Mouse (Mus musculus) urinary bladder, adult 18-20 months (tissue): ENCODE results near the gene Tnfsf4.
A peak's percentile ranks its signal among the peaks of the same experiment; 100 is the strongest.

ENCODE experiments used
- DNase-seq, 2 experiments: peaks; one replicate each; pipeline ENCODE4 v3.0.0; 2022; ENCODE audit warnings: low spot score in 2 of 2, mixed read lengths in 2 of 2

Tnfsf4 gene

DNA sequence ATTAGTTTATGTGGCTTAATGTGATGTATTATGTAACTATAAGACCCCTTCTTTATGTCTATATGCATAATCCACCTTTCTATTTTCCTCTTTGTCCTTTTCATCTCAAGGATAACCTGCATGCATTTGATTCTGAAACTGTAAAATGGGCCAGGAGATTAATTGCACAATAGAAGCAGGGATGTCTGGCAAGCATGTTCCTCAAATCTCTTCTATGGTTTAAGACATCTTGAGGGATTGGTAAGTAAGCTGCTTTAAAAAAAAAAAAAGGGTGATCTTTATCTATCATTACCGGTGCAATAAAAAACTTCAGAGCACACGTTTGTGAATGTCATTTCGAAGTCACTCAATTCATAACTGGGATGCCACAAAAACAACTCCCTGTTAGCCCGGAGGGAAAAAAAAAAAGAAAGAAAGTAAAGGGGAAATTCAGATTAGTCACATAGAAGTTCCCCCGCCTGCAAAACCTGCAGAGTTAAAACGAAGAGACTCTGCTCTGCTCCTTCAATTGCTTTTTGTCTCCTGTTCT, at the start of gene Tnfsf4:
TSS of gene Tnfsf4 (plus strand) at position 479 of the 529 bp plus-strand sequence.
- DNase-seq: no peak

GRCm38 (mm10) chr1:161350981-161351380, 44.2 kb upstream of the Tnfsf4 start:
- DNase-seq: no peak

GRCm38 (mm10) chr1:161365006-161365405, 30.2 kb upstream of the Tnfsf4 start:
- DNase-seq: no peak

DNA sequence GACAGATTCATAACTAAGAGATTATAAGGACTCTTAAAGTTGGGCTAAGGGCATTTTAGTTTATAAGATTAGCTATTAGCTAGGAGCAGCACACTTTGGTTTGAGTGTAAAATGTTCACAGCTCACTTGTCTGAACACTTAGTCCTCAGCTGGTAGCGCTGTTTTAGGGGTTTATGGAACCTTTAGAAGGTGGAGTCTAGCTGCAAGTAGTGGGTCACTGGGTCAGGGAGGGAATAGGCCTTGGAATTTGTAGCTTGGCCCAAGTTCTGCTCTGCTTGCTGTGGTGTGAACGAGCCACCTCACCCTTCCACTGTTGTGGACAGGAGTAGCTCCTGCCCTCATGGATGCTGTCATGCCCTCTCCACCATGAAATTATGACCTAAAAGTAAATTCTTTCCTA, 23.3 kb upstream of the Tnfsf4 start:
- DNase-seq: no peak

DNA sequence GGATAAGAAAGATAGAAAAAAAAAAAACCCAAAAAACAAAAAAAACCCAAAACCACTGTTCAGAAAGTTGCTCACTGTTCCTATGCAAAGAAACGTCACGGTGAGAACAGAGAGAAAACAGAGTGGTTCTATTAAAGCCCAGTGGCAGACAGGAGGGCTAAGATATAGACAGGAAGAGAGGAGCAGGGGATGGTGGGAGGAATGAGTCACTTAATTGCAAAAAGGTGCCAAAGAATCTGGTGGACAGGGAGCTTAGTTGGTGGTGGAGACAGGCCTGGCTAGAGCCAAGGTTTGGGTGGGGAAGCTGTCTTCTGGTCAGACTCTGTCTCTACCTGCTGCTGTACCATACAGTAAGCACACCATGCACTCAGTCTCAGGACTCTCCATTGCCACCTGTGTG, 19.3 kb upstream of the Tnfsf4 start:
- no peak for DNase-seq

- DNase-seq: no peak
These were observed 16.6 kb upstream of the Tnfsf4 start for GRCm38 (mm10) chr1:161378571-161378970.

DNA sequence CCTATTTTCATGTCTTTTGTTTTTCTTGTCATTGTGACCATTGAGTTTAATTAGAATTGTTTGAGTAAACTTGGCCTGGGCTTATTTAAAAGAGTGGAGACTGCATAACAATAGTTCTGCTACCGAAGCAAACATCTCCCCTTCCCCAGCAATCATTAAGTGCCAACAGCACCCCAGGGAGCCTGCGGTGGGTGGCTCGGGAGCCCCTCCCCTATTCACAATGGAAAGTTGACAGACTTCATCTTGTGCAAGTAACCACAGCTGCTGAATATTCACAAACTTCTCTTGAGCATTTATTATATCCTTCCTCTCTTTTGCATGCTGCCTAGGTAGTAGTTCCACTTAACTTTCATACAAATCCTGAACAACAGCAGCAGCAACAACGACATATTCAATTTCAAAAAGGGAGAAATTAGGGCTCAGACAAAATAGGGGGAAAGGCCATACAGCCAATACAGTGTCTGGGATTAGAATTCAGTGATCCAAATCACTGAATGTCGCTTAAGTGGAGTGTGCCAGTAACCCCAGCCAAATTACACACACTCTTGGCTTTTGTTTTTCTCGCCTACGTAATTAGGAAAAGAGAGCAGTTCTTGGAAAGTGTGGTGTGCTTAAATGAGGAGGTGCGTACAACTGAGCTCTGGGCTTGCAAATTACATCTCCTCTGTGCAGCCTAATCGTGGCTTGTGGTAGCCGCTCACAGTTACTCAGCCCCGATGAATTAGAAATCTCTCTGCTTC, 15.4 kb upstream of the Tnfsf4 start:
- DNase-seq: no peak

- DNase-seq: no peak
These were observed 14.8 kb upstream of the Tnfsf4 start for GRCm38 (mm10) chr1:161380425-161380780.

- no peak for DNase-seq
These were observed 5.1 kb upstream of the Tnfsf4 start for GRCm38 (mm10) chr1:161390066-161390465.

GRCm38 (mm10) chr1:161392906-161393305, 2.3 kb upstream of the Tnfsf4 start:
- DNase-seq: no peak

DNA sequence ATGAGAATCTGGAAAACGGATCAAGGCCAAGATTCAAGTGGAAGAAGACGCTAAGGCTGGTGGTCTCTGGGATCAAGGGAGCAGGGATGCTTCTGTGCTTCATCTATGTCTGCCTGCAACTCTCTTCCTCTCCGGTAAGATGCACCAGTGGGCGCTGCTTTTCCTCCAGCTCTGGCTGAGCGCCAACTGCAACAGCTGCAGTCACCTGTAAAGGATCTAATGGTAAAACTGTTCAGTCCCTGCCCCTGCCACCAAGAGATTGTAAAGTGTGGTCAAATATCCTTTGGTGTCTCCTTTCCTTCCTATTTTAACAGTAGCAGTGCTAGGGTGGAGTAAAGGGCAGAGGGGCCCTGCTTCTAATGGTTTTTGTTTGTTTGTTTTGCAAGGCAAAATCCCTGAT, 401 bp downstream of the Tnfsf4 start:
- DNase-seq: no peak

GRCm38 (mm10) chr1:161396351-161396750, 1.1 kb downstream of the Tnfsf4 start:
- peak in 1 of 2 experiments; percentile 12 for DNase-seq

GRCm38 (mm10) chr1:161400126-161400525, 4.9 kb downstream of the Tnfsf4 start:
- DNase-seq: peak; percentile 49 to 59

GRCm38 (mm10) chr1:161403061-161403460, 7.9 kb downstream of the Tnfsf4 start:
- no peak for DNase-seq

DNA sequence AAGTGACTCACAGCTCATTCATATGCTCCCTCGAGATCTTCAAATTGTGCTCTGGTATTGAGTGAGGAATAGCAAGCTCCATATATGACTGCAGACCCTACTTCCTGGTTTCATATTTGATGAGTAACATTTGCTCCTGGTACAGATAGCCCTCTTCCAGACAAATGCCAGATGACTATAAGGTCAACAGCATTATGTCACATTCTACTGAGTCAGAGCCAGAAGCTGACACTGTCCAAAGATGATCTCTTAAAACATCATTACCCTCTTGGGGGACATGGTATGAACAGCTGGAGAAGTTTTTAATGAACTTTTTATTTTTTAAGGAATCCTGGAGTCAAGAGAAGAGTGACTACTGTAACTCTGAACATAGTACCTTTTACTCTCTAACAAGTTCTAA, 11.3 kb downstream of the Tnfsf4 start:
- no peak for DNase-seq

DNA sequence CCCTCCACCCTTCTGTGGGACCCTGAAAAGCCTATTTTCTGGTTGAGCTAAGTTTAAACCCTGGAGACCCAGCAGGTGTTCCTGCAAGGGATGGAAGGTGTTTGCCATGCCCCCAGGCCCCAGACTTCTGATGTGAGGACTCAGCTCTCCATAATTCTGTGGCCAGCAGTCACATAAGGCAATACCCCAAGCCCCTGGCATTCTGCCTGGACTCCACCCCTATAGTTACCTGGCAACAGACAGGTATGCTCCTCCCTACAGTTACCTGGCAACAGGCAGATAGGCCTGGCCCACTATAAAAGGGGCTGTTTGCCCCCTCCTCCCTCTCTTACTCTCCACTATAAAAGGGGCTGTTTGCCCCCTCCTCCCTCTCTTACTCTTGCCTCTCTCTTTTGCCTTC, 24.7 kb downstream of the Tnfsf4 start:
- no peak for DNase-seq

DNA sequence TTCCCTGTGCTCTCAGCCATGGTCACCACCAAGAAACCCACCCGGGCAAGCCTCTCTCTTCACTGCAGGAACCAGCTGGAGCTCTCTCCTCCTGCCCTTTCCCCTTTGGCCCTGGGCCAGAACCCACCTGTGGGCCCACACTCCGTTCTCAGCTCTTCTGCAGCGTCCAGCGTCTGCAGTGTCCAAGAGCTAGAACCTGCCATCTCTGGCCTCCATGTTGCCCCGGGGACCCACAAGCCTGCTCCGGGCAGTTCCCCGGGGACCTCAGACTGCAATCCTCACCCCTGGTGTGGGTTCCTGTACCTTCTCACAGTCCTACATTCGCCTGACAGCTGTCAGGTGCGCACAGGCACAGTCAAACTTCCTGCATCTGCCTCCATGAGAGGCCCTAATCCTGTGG, 25.4 kb downstream of the Tnfsf4 start:
- DNase-seq: no peak

- DNase-seq: no peak
These were observed 31.3 kb downstream of the Tnfsf4 start for GRCm38 (mm10) chr1:161426277-161427056.

- no peak for DNase-seq
These were observed 31.8 kb downstream of the Tnfsf4 start for GRCm38 (mm10) chr1:161427057-161427311.

DNA sequence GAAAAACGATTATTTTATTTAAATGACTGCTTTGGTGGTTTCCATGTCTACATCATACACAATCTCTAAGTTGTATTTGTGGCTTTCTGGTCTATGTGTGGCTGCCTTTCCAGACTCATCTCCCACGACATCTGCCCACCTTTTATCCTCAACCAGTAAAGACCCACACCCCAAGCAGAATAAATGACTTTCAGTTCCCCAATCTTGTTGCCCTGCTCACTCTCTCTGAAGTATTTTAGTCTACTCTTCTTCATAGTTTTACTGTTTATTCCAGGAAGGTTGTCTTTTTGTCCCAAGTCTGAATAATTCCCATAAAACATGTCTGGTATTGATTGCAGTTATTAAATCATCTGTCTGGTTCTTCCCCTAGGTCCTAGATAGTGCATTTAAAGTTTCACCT, 40.6 kb downstream of the Tnfsf4 start:
- no peak for DNase-seq

DNA sequence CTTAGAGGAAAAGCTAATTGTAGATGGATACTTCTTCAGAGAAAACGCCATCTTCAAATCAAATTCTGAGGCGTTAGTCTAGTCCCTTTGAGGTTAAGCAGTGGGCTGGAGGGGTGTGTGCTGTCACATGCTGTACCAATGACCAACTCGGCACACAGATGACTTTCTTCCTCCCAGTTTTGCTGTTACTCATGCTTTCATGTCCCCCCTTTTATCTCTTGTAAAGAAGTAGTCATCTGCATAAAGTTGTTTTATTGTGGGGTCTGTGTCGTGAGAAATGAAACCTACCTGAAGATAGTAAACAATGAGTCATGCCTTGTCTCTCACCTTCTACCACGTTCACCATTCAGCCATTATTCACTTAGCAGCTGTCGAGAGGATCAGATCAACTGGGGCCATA, 41.3 kb downstream of the Tnfsf4 start:
- DNase-seq: no peak

DNA sequence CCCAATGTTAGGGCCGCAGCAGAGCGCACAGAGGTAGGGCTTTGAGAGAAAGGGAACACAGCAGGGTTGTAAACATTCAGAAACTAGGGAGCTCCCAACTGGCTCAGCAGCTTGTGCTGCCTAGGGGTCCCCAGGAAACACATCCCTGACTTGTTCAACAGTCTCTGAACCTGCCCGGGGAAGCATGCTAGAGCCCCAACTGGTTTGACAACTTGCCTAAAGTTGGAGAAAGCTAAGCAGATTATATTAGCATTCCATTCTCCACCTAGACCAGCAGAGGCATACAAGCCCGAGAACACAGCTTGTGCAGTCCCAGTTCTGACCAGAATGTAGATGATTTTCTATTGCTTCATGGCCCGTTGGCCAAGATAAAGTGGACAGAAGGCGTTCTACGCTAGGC, 49.6 kb downstream of the Tnfsf4 start:
- peak; percentile 43 to 65 for DNase-seq

- DNase-seq: no peak
These were observed 56.6 kb downstream of the Tnfsf4 start for GRCm38 (mm10) chr1:161451683-161452245.
